Mouse (Mus musculus): ENCODE data around the gene Npm1. TPM values are rescaled to one million over a fixed set of nuclear protein-coding genes. Genes with fewer than 3 reads are reported as not detected.

Npm1 gene
- total RNA-seq (2021), result 100 to 1,000 TPM; 178 to 185 TPM

DNA sequence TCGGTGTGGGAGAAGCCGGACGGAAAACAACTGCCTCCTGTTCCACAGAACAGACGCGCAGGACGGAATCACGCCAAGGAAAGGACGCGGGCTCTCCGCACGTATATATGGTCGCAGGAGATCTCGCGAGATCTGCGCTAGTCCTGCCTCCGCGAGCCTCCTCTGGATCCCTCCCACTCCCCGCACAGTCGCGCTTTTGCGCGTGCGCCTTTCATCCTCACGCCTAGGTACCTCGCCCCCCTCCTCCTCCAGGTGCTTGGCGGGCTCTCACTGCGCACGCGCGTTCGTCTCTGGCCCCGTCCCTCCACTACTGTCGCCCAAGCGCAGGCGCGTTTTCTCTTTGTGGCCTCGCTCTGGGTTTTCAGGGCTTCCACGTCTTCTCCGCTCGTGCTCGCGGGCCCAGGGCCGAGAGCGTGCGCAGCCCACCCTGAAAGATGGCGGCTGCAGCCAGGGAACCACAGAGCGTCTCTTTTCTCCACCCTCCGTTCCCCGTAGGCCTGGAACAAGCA, at the start of gene Npm1:
Npm1 (minus strand) TSS at position 209 of the 509 bp plus-strand sequence.
- peak; percentile 99 for DNase-seq

DNA sequence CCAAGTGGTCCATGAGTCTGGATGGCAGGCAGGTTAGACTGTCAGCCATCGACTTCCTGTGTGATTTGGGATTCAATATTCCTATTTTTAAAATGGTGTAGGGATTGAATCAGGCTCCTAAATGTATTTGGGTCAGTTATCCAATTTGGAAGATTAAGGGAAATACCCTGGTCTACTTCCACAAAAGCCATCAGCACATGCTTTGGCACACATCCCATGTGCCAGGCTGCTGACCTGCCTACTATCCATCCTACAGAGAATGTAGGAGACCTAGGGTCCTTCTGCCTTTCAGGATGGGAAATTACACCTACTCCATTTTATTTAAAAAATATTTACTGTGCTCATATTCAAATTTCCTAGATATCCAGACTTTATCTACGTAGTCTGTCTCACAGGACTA, 44.4 kb upstream of the Npm1 start:
- no peak for DNase-seq

DNA sequence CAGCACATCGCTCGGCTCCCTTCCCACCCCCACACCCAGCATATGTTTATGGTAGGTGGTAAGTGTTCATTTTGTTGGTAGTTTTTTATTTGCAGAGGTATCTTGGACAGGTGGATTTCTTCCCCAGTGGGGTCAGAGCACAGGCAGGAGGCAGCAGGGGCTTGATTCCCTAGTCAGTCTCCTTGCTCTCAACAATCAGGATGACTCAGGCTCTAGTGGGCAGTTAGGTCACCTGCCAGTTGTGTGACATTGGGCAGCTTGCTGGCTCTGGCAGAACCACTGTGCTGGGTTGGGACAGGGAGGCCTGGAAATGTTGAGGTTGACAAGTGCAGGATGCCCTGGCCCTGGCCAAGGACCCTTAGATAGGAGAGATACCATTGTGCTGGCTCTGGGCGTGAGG, 42.0 kb upstream of the Npm1 start:
- DNase-seq, result no peak

GRCm38 (mm10) chr11:33204329-33204705, 41.3 kb upstream of the Npm1 start:
- DNase-seq, result peak in 1 of 2 experiments; percentile 3

GRCm38 (mm10) chr11:33203383-33204328, 40.6 kb upstream of the Npm1 start, which contains the start of gene Tlx3:
Tlx3 (minus strand) TSS chr11:33203589.
- DNase-seq, result peak in 1 of 2 experiments; percentile 36

- DNase-seq, result no peak
Measured at GRCm38 (mm10) chr11:33202972-33203371, 40.0 kb upstream of the Npm1 start.

DNA sequence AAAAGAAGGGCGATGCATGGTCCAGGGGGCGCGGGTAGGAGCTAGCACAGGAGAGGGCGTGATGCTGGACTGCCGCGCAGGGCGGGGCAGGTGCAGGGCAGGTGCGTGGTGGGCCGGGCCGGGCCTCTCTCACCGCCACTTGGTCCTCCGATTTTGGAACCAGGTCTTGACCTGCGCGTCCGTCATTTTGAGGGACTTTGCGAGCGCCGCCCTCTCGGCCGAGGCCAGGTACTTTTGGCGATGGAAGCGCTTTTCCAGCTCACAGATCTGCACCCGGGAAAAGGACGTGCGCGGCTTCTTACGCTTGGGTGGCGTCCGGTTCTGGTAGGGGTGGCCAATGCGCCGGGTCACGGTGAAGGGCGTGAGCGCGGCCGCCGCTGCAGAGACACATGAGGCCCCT, 39.3 kb upstream of the Npm1 start:
- no peak for DNase-seq

DNA sequence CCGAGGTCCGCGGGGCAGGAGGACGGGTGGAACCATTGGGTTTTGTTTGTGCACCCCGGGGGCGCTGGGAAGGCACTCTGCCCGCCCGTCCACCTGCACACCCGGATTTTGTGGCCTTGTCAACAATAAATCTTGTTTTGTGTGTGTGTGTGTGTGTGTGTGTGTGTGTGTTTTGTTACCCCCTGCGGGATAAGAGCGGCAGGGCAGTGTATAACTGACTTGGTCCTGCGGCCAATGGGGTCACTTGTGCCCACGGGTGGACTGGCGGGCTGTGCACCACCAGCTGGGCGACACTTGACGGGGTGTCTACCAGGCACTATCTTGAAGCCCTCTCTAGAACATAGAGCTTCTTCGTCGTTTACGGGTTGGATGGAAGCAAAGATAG, 38.6 kb upstream of the Npm1 start:
- DNase-seq, result no peak

- DNase-seq, result no peak
Measured at GRCm38 (mm10) chr11:33200764-33201625, 38.0 kb upstream of the Npm1 start.

GRCm38 (mm10) chr11:33199906-33200763, 37.1 kb upstream of the Npm1 start:
- no peak for DNase-seq

DNA sequence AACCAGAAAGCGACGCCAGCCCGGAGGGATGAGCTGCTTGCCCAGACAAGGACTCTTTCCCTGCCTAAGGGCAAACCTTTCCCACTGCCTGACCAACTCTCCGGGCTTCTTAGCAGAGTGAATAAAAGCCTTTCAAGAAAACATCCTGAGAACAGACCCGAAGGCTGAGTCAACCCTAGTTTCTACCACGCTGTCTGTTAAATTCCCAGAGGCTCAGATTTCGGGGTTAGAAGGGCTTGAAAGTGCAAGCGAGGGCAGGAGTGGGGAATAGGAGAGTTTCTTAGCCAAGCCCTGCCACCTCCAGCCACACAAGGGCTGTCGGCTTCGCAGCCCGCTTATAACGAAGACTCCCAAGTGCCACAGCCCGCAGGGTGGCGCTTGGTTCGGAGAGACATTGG, 36.1 kb upstream of the Npm1 start:
- no peak for DNase-seq

- no peak for DNase-seq
Measured at GRCm38 (mm10) chr11:33198351-33199116, 35.5 kb upstream of the Npm1 start.

- DNase-seq, result no peak
Measured at GRCm38 (mm10) chr11:33197673-33198072, 34.7 kb upstream of the Npm1 start.

- no peak for DNase-seq
Measured at GRCm38 (mm10) chr11:33197133-33197514, 34.1 kb upstream of the Npm1 start.

DNA sequence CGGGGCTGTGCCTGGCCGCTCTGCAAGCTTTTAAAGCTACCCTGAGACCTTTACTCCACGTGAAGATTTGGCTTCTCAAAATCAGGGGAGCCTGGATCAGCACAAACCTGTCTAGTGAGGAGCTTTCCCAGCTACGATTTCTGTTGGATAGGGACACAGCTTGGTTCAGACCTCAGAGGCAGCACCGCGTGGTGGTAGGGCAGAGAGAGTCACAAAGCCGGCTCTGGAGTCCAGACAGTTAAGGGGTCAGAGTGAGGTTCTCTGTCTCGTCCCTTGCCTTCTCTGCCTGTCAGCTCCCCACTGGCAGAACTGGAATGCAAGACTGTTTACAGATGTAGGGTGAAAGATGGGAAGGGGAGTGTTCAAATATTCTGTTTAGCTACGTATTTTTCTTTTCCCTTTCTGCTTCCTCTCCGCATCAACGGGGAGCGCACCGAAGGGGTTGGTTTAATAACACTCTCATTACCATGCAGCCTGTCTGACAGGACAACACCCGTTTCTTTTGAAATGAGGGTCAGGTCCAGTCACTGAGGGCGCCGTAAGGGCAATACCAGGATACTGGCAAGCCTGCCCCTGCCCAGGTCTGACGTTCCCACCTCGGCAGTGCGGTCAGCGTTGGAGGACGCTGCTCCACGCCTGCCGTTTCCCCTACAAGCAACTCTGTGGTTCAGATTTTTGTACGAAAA, 33.6 kb upstream of the Npm1 start:
- DNase-seq, result peak in 1 of 2 experiments; percentile 7

DNA sequence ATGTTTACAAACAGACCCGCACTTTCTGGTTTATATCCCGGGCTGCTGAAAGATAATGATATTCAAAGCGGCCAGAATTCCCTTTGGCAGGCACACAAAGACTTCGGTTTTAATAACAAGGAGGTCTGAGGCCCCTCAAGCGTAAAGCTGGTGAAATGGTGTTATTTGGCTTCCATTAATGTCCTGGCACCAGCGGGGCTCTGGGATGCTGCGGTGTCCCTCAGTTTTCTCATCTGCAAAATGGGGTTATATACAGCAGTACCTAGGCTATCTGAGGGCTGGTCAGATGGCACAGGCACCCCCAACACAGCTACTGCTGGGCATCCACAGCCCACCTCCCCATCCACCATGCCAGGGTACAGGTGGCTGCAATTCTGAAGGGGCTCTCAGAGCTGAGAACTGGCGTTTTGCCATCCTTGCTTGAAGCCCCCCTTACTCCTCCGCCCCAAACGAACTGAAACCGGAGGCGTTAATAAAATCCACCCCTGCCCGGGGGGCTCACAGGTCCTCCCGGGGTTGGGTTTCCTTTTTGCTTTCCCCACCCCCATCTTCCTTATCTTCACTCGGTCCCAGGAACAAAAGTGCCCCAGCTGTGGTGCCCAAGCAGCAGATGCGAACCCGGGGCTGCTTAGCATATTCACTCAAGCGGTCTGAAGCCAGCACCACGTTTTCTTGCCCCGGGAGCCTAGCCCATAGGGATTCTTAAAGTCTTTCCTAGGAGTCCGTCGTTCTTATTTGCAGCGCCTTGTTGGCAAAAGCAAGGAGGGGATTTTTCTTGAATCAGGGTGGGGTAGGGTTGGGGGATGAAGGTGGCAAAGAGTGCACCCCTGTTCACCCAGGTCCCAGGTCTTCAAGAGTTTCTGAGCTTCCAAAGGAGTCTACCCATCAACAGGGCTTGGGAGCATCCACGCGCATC, 32.8 kb upstream of the Npm1 start:
- DNase-seq, result no peak

- no peak for DNase-seq
Measured at GRCm38 (mm10) chr11:33195061-33195460, 32.1 kb upstream of the Npm1 start.

DNA sequence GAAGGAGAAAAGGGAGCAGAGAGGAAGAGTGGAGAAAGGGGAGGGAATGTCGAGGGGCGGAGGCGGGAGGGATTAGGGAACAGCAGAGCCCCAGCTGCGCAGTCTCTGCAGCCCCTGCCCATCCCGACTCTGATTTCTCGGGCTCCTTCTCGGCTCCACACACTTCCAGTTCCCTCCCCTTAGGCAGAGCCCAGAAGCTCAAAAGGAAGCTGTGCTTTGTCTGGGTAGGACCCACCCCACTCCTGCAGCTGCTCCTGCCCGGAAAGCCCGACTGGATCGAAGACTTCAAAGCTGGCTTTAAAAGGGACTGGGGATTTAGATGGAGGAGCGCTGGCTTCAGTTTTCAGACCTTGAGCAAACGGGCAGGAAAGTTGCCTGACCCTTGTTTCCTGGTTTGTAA, 30.7 kb upstream of the Npm1 start:
- DNase-seq, result no peak

GRCm38 (mm10) chr11:33181804-33182203, 18.8 kb upstream of the Npm1 start:
- no peak for DNase-seq

DNA sequence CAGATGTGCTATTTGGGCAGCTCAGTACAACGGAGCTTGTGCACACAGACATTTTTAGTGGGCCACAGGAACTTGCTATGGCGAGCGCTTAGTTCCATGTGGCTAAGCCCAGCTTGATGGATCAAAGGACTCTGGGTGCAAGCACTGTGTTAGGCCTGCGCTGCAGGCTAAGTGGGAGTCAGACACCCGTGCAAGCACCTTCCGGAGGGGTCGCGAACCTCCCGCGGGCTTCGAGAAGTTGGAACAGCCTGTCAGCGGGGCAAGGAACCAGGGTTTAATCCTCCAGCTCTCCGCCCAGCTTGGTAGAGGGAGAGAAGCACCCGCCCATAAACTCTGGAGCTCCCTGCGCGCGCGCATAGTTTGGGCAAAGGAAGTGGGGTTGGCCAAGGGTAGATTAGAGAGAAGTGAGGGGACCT, 17.7 kb upstream of the Npm1 start:
- DNase-seq, result no peak
